Mouse (Mus musculus) forelimb bud, embryonic 11.5 days (tissue): ENCODE results near the gene Gm20890.
"Not testable (repeated sequence)": the region's sequence is repeated elsewhere in the genome, so short reads cannot be mapped to it uniquely, and the experiment has no call there.

ENCODE experiments used
- DNase-seq: peaks from one replicate; pipeline ENCODE4 v3.0.0-alpha.2; 2012; ENCODE audit warnings: low read depth, low spot score

Gene Gm20890

DNA sequence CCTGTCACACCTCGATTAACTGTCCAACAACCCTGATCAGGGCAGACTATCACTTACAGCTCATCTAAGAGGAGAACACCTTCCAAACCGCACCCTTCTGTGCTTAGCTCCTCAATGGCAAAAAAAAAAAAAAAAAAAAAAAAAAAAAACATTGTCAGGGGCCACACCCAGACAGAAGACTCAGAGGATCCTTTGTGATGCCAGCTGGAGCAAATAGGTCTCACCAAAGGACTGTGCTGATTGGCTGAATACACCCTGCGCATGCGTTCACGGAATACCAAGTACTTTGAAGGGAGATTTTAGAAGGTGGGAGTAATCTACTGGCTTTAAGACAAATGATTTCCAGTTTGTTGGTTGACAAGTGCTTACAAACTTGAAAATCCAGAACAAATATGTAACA is at the start of gene Gm20890:
Gene Gm20890 (minus strand): TSS at position 101 of the 400 bp plus-strand sequence.
- not testable (repeated sequence) for DNase-seq
